Mouse (Mus musculus): Measurements from ENCODE around the gene Adam15.
A peak's percentile ranks its signal among the peaks of the same experiment; 100 is the strongest.

DNA sequence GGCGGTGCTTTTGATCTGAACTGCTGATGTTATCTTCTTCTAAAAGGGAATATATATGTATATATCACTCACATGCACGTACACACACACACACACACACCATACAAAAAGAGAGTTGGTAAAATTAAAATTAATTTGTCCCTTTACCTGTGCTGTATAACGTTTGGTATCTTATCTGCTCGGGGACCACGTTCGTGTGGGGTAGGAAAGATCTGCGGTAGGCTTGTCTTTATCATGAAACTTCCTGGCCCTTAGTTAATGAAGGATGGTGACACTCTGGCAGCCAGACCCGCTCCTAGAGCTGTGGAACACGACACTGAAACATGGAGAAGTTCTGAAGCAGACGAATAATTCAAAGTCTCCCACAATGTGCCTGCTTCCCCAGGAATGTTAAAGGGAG lies 57.9 kb downstream of the Adam15 start:
- TF ChIP-seq CTCF (IDR thresholded peaks at IDR 0.05 in 2 of 3, conservative IDR thresholded peaks at IDR 0.05 in 1 of 3; ENCODE audit: control insufficient read depth in 1 of 3, insufficient read depth in 1 of 3, low read depth in 2 of 3, low read length in 3 of 3, poor library complexity in 1 of 3, severe bottlenecking in 1 of 3) (no peak), HCFC1 (IDR thresholded peaks at IDR 0.05; ENCODE audit: low read depth, low read length) (no peak), USF1 (IDR thresholded peaks at IDR 0.05; ENCODE audit: low read depth, low read length) (no peak), POLR2A (IDR thresholded peaks at IDR 0.05; ENCODE audit: control insufficient read depth in 1 of 2, insufficient read depth in 1 of 2, low read depth in 1 of 2, low read length in 2 of 2, poor library complexity in 1 of 2) (no peak), ZKSCAN1 (IDR thresholded peaks at IDR 0.05; ENCODE audit: low read depth, low read length) (no peak), ZC3H11A (IDR thresholded peaks at IDR 0.05; ENCODE audit: low read depth, low read length) (no peak), GATA1 (IDR thresholded peaks at IDR 0.05; ENCODE audit: low read depth, low read length) (peak; percentile 77), MXI1 (IDR thresholded peaks at IDR 0.05; ENCODE audit: low read depth, low read length) (peak; percentile 40), EP300 (IDR thresholded peaks at IDR 0.05; ENCODE audit: low read depth in 1 of 2, low read length in 2 of 2) (peak; percentile 47 to 56; a peak in 3 of 4 replicates), MAZ (IDR thresholded peaks at IDR 0.05; ENCODE audit: low read depth, low read length) (peak; percentile 47; the same call in 1 of the 2 replicates), TCF12 (IDR thresholded peaks at IDR 0.05; ENCODE audit: low read depth, low read length) (peak; percentile 44; the same call in 1 of the 2 replicates), NELFE (IDR thresholded peaks at IDR 0.05; ENCODE audit: low read depth, low read length) (no peak), BHLHE40 (IDR thresholded peaks at IDR 0.05; ENCODE audit: borderline replicate concordance, low read depth, low read length) (no peak; the same call in 1 of the 2 replicates)

Data from MEL (cell line).